Mouse (Mus musculus): Measurements from ENCODE around the gene Olfr517.

DNA sequence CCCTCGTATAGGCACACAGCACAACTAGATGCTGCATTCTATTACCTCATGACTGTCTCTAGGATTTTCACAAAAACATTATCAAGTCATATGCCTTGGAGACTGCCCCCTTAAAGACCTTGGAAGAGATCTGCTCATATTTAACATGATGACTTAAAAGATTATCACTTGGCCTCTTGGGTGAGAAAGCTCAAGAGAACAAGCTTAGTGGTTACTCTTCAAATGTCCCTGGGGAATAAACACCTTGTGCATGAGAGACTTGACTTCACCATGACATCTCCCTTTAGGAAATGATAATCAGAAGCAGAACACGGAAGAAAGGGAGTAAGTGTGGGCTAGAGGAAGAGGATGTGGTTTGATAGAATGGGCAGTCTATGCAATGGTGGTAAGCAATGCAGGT lies at the start of gene Olfr517:
- TF ChIP-seq ZNF384 (IDR thresholded peaks at IDR 0.05; ENCODE audit: low read depth, low read length) (no peak), HCFC1 (IDR thresholded peaks at IDR 0.05; ENCODE audit: borderline replicate concordance, insufficient read depth, low read length) (no peak), MAFK (IDR thresholded peaks at IDR 0.05; ENCODE audit: insufficient read depth, low read depth, low read length) (no peak), ZC3H11A (IDR thresholded peaks at IDR 0.05; ENCODE audit: borderline replicate concordance, low read depth, low read length) (no peak)
